In genomic region chr2:35441419-35441818, GRCm38 (mm10) we compare ENCODE assay signal across 31 mouse cellular contexts. TPM values are rescaled to one million over a fixed set of nuclear protein-coding genes. Genes with fewer than 3 reads are reported as not detected.
DNase-seq lines count a peak whose midpoint lies in the region; ATAC-seq and TF ChIP-seq lines count a peak whose summit lies in the region.
"Had no signal": no experiment of that assay in that cellular context is flagged by ENCODE, and none has a peak within 500 bp of the region (broad histone marks: within the 10 kb centered on the region; RNA-seq: fewer than 3 reads in every experiment).

No protein-coding gene starts in this region.

- peaks cover 40% of the 10 kb centered on the region for H3K4me1 ChIP-seq in heart, embryonic 15.5 days (replicated peaks)
- peaks cover 26% of the 10 kb centered on the region for H3K4me1 ChIP-seq in stomach, postnatal 0 days (replicated peaks; ENCODE audit: control insufficient read depth, insufficient read depth)
- H3K4me1 ChIP-seq: forebrain, embryonic 13.5 days had no signal

- intact Hi-C loops in heart, postnatal 14 days (cut with DNase I), result no loop called here

- 70% methylated on average over 6 of the region's 6 CpGs for WGBS in heart, embryonic 15.5 days
- 69% methylated on average over 6 of the region's 6 CpGs for WGBS in stomach, postnatal 0 days

- H3K36me3 ChIP-seq in heart, embryonic 15.5 days, result no peaks in the 10 kb centered on the region
- no peaks in the 10 kb centered on the region for H3K36me3 ChIP-seq in stomach, postnatal 0 days (ENCODE audit: control insufficient read depth, insufficient read depth, low read length)
- H3K36me3 ChIP-seq: embryonic facial prominence, embryonic 12.5 days; limb, embryonic 10.5 days; lung, embryonic 15.5 days; midbrain, embryonic 10.5 days had no signal

- no peak for TF ChIP-seq EP300 in stomach, postnatal 0 days (optimal IDR thresholded peaks at IDR 0.05)

- no peak for DNase-seq in heart, postnatal 14 days
- DNase-seq in layer of hippocampus, adult 2 months (ENCODE audit: low spot score in 2 of 2), result no peak
- DNase-seq in layer of hippocampus, adult 18-20 months (ENCODE audit: low spot score in 2 of 2), result no peak
- DNase-seq in stomach, postnatal 0 days (ENCODE audit: low spot score), result no peak
- DNase-seq in adrenal gland, adult (ENCODE audit: inconsistent age in 2 of 2, low spot score in 1 of 2), result no peak
- DNase-seq: cerebellum, adult 9-11 months; heart, postnatal 36 days; layer of hippocampus, adult 9-11 months; lung, postnatal 4 days; thymus, adult 2 months had no signal

- TF ChIP-seq CTCF in layer of hippocampus, adult 2 months (conservative IDR thresholded peaks at IDR 0.05), result no peak
- TF ChIP-seq CTCF in stomach, postnatal 0 days (IDR thresholded peaks at IDR 0.05; ENCODE audit: low read depth), result no peak

- H3K27me3 ChIP-seq in heart, embryonic 15.5 days, result no peaks in the 10 kb centered on the region
- H3K27me3 ChIP-seq in stomach, postnatal 0 days (ENCODE audit: control insufficient read depth, insufficient read depth, low read length), result no peaks in the 10 kb centered on the region
- H3K27me3 ChIP-seq: embryonic facial prominence, embryonic 12.5 days; forebrain, embryonic 13.5 days; lung, embryonic 15.5 days; Patski had no signal

- H3K4me2 ChIP-seq in heart, embryonic 15.5 days, result no peak overlapping the region
- no peak overlapping the region for H3K4me2 ChIP-seq in stomach, postnatal 0 days (replicated peaks; ENCODE audit: low read depth)
- H3K4me2 ChIP-seq: embryonic facial prominence, embryonic 12.5 days; forebrain, embryonic 13.5 days; hindbrain, embryonic 14.5 days; lung, embryonic 15.5 days had no signal

- ATAC-seq in heart, embryonic 15.5 days (replicated peaks; ENCODE audit: insufficient number of reproducible peaks, insufficient read depth, low FRiP score, low read depth), result no peak
- peak; percentile 20 for ATAC-seq in common myeloid progenitor, adult 5-6 weeks (replicated peaks; ENCODE audit: low read depth, poor library complexity, severe bottlenecking)
- ATAC-seq in stomach, postnatal 0 days (ENCODE audit: low FRiP score, low TSS enrichment), result no peak
- ATAC-seq: forebrain, embryonic 13.5 days; Patski had no signal

- no peaks in the 10 kb centered on the region for H3K9me3 ChIP-seq in heart, embryonic 15.5 days (replicated peaks)
- no peaks in the 10 kb centered on the region for H3K9me3 ChIP-seq in stomach, postnatal 0 days (ENCODE audit: control insufficient read depth, low read length)
- H3K9me3 ChIP-seq: embryonic facial prominence, embryonic 12.5 days; forebrain, embryonic 13.5 days; limb, embryonic 10.5 days; lung, embryonic 15.5 days; midbrain, embryonic 10.5 days had no signal

- H3K27ac ChIP-seq in heart, embryonic 15.5 days, result 0 out of 2 replicates have a peak overlapping the region, but pooled peaks have one; percentile 20
- H3K27ac ChIP-seq in layer of hippocampus, adult 2 months, result peak overlapping the region; percentile 39; the same call in 1 of the 2 replicates
- peak overlapping the region; percentile 63; the same call in 1 of the 2 replicates for H3K27ac ChIP-seq in stomach, postnatal 0 days (replicated peaks)
- H3K27ac ChIP-seq: embryonic facial prominence, embryonic 12.5 days; forebrain, embryonic 13.5 days; hindbrain, embryonic 14.5 days; left cerebral cortex, adult 2 months; limb, embryonic 10.5 days; lung, embryonic 15.5 days; midbrain, embryonic 10.5 days had no signal

- no peak overlapping the region for H3K9ac ChIP-seq in heart, embryonic 15.5 days
- H3K9ac ChIP-seq in stomach, postnatal 0 days (ENCODE audit: low read length), result 0 out of 2 replicates have a peak overlapping the region, but pooled peaks have one; percentile 43
- H3K9ac ChIP-seq: embryonic facial prominence, embryonic 12.5 days; forebrain, embryonic 13.5 days; hindbrain, embryonic 14.5 days; lung, embryonic 15.5 days had no signal

- H3K4me3 ChIP-seq in heart, embryonic 15.5 days, result no peak overlapping the region
- no peak overlapping the region for H3K4me3 ChIP-seq in layer of hippocampus, adult 2 months
- no peak overlapping the region for H3K4me3 ChIP-seq in stomach, postnatal 0 days (ENCODE audit: low read depth, low read length)
- H3K4me3 ChIP-seq: embryonic facial prominence, embryonic 12.5 days; erythroblast, embryonic 14.5 days; forebrain, embryonic 13.5 days; left cerebral cortex, adult 2 months; limb, embryonic 10.5 days; lung, embryonic 15.5 days; midbrain, embryonic 10.5 days had no signal

RNA-seq across cellular contexts. Expression of gene Ggta1, which starts 21.6 kb away (rescaled TPM):
- polyA plus RNA-seq in heart, embryonic 15.5 days (2015; fragmentation: Nextera tagmentation; extraction: Ambion mirVana), result 27.4 and 31.6 TPM in 2 replicates
- 10 to 100 TPM; 25.1 to 26.3 TPM for total RNA-seq in heart, postnatal 14 days (2021)
- 1 to 10 TPM; 1.8 to 2.3 TPM for total RNA-seq in layer of hippocampus, adult 2 months (2021)
- 1 to 10 TPM; 2.6 to 4.3 TPM for total RNA-seq in layer of hippocampus, adult 18-20 months (2021)
- 64.2 and 72.5 TPM in 2 replicates for total RNA-seq in common myeloid progenitor, adult 5-6 weeks (2017)
- polyA plus RNA-seq in stomach, postnatal 0 days (2015; fragmentation: Nextera tagmentation; extraction: Ambion mirVana), result 10.7 and 11.5 TPM in 2 replicates

RNA-seq across cellular contexts. Expression of gene 4930402F06Rik, which starts 44.4 kb away (rescaled TPM):
- polyA plus RNA-seq in heart, embryonic 15.5 days (2015; fragmentation: Nextera tagmentation; extraction: Ambion mirVana), result not detected in 2 replicates
- not detected for total RNA-seq in heart, postnatal 14 days (2021)
- total RNA-seq in layer of hippocampus, adult 2 months (2021), result not detected
- not detected for total RNA-seq in layer of hippocampus, adult 18-20 months (2021)
- not detected in 2 replicates for total RNA-seq in common myeloid progenitor, adult 5-6 weeks (2017)
- polyA plus RNA-seq in stomach, postnatal 0 days (2015; fragmentation: Nextera tagmentation; extraction: Ambion mirVana), result not detected in 2 replicates
- total RNA-seq: adrenal gland, postnatal 10 days; ES-E14; gastrocnemius, postnatal 10 days; heart, postnatal 36 days; left cerebral cortex, adult 2 months; liver, adult 2 months; monocyte, adult 5-6 weeks had no signal
- polyA plus RNA-seq: brain, embryonic 14.5 days; embryonic facial prominence, embryonic 12.5 days; erythroblast, embryonic 14.5 days; forebrain, embryonic 13.5 days; frontal cortex, adult 2 months; hindbrain, embryonic 14.5 days; intestine, embryonic 14.5 days; limb, embryonic 10.5 days; liver, adult 2 months; lung, embryonic 15.5 days; midbrain, embryonic 10.5 days; neural tube, embryonic 11.5 days; Patski; small intestine, adult 2 months; thymus, adult 2 months had no signal

Comparison
In these comparisons a context has a peak if more than half of its experiments do, and no peak if none do; other contexts are left out.
1. RNA of gene Ggta1, which starts 21.6 kb away (total RNA-seq): 64.2 to 72.5 TPM in common myeloid progenitor, adult 5-6 weeks and 25.1 to 26.3 TPM in heart, postnatal 14 days; 2.6 to 4.3 TPM in layer of hippocampus, adult 18-20 months and 1.8 to 2.3 TPM in layer of hippocampus, adult 2 months; every median in the first group is over 4 times any median in the second.
2. Peak in every context shown above with its lines, with median percentiles within 50 percentile points of each other: H3K27ac ChIP-seq.